Mouse (Mus musculus) NIH3T3 (cell line): ENCODE results near the gene St8sia2.
A peak's percentile ranks its signal among the peaks of the same experiment; 100 is the strongest.

Source experiments
- DNase-seq: peaks from one replicate; pipeline ENCODE4 v3.0.0-alpha.2; 2012; ENCODE audit warnings: low read depth

Gene St8sia2

GRCm38 (mm10) chr7:74013601-74014175 is at the start of gene St8sia2:
St8sia2 (minus strand) TSS chr7:74013690.
- no peak for DNase-seq

DNA sequence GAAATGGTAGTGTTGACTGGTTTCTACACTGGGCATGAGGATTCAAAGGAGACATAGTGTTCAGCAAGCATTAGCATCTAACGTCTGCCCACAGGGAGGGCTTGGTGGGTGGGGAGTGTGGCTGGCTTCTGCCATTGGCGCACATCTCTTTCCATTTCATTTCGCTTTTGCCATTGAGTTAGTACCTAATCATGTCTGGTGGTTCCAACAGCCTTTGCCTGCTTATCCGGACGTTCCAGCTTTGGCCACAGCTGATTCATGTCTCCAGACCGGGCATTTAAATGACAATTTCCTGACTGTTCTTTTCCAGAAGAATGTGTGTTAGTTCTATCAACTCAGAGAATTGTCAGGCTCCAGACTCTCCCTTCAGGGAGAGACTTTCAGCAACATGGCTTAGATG is 47.6 kb upstream of the St8sia2 start:
- no peak for DNase-seq

- peak; percentile 12 for DNase-seq
Measured at GRCm38 (mm10) chr7:74060306-74060946, 46.9 kb upstream of the St8sia2 start.

GRCm38 (mm10) chr7:74059684-74060083 is 46.2 kb upstream of the St8sia2 start:
- no peak for DNase-seq

DNA sequence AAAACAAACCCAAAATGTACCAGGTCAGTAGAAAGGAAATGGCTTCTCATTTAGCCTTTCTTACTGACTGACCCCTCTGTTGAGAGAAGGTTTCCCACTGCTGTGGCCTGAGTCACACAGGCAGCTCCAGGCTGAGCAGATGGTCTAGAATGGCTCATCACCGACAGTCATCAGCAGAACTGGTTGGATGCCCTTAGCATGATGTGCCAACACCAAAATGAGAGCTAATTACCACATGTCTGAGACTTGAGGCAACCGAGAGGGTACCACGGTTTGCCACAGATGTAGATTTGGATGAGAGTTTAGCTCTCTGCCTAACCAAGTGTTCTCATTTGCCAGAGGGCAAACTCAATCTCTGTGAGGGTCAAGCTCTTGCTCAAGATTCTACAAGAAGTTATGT is 42.3 kb upstream of the St8sia2 start:
- no peak for DNase-seq

- DNase-seq: no peak
Measured at GRCm38 (mm10) chr7:74047591-74047990, 34.1 kb upstream of the St8sia2 start.

GRCm38 (mm10) chr7:74045166-74045957 is 31.9 kb upstream of the St8sia2 start:
- DNase-seq: no peak

GRCm38 (mm10) chr7:74043562-74044138 is 30.2 kb upstream of the St8sia2 start:
- peak; percentile 5 for DNase-seq

DNA sequence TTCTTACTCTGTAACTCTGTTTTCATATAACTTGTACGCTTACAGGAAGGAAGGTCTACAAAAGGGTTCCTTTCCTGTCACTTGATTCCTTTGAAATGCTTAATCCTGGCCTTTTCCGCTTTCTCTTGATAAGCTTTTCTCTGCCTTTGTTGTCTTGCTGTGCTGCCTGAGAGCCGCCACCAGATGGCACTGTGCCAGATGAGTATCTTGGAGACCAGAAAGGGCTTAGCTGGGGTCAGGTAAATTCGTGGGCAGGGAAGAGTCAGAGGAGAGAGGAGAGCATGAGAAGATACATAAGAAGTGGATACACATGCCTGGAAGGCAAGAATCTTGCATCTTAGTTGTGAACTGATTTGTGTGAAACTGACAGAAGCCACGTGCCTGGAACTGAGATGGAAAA is 11.5 kb upstream of the St8sia2 start:
- DNase-seq: peak; percentile 62

DNA sequence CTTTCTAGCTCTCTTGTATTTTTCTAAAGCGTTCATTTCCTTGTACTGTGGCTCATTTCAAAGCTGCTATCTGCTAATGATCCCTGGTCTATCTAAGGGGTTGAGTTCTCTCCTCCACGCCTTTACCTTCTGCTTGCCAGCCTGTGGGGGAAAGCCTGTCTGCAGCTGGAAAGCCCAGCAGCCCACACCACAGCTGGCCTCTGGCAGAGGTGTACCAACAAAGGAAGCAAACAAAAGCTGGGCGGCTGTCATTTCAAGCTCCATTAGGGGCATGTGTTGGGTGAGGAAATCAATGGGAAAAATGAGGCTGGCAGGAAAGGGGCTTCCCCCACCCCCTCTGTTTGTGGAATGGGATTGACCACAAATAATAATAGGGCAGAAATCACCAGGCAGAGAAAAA is 10.7 kb upstream of the St8sia2 start:
- DNase-seq: no peak

- DNase-seq: no peak
Measured at GRCm38 (mm10) chr7:74022571-74022970, 9.1 kb upstream of the St8sia2 start.

- no peak for DNase-seq
Measured at GRCm38 (mm10) chr7:74021771-74022170, 8.3 kb upstream of the St8sia2 start.

DNA sequence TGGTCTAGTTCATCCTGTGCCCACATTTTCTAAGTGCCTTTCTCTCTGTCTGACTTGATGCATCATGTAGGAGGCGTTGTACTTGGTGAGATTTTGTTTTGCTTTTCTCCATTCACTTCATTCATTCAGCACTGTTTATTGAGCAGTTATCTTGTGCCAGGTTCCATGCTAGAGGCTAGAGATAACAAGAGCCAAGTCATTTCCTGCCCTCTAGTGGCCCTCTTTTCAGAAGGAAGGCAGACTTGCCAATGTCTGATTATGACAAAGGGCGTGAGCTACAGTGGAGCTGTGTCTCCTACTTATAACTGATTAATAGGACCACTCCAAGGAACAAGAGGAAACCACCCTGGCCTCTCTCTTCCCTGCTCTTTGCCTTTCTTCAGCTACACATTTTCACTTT is 3.1 kb upstream of the St8sia2 start:
- no peak for DNase-seq

DNA sequence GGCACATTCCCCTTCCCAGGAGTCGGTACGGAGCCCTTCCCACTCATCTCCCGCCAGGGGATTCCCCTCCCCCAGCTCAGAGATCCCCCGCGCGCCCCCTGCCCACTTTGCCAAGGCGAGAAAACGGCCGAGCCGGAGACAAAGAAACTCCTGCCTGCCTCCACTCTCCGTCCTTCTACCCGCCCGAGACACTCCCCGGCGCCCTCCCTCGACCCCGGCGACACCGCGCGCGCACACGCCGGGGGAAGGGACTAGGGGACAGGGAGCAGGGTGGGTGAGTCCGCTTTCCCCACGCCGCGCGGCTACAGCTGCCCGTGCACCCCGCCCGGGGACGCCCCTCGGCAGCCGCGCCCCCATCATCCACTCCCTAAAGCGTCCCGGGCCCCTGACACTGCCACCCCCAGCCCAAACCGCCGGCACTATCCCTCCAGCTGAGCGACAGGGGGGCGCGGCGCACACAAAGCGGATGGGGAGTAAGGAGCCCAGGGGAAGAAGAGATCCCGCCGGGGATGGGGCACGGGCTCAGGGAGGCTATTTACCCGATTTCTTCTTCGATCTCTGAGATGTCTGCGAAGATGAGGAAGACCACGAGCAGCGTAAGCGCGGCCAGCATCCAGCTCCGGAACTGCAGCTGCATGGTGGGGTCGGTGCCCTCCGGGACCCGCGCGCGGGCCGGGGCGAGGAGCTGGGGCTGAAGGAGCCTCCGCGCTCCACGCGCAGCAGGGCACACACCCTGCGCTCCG is 461 bp downstream of the St8sia2 start:
- DNase-seq: no peak

DNA sequence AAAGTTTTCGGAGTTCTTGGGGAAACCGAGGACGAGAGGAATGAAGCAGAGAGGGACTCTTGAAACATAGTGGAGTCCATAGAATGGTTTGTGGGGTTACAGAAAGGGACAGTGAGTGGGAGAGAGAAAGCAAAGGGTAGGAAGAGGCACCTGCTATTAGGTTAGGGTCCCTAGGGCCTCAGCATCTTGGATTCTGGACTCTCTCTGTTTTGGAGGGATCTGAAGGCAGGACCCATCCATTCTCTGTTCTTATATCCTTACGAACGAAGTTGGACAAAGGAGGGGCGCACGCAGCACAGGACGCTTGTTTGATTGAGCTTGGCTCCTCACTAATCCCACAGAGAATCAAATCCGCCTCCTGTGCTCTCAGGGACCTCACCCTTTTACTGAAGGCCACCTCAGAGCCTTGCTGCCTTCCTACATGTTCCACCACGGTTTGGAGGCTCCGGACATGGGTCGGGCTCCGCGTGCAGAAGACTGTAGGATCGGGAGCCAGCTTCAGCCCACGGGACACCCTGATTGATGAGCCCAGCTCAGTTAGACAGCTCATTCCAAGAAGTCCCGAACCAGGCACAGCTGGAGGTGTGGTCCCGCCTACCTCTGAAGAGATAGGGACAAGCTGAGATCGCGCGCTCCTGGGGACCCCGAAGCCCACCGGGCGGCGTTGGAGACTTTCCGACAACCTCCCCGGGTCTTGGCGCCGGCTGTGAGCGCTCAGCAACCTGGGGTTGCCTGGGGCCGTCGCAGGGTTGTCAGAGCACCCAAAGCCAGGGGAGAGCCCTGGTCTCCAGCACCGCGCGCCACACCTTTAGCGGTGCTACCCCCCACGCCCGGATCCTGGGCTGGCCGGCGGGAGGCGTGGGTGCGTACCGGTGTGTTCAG is 1.3 kb downstream of the St8sia2 start:
- DNase-seq: no peak

DNA sequence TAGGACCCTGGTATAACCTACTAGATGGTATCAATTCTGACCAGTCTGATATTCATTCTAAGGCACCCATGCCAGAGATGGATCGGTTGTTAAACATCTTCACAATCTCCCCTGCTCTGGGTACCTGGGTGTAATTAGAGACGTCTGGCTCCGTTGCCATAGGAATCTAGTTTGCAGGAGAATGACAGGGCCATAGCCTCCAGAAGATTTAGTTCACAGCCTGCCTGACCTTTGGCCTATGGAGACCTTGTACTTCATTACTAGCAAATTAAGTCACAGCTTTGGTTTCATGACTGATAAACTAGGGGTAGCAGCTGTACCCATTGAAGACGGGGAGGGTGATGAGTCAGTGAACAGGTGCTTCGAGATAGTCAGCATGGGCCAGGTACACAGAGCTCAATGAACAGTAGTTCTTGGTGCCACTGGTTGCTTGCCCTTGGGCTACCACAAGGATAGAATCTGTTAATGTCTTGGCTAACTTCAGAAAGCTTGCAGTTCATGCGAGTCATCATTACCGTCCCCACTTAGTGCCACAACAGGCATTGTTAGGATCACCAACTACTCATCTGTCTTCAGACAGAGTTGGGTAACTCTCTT is 4.4 kb downstream of the St8sia2 start:
- DNase-seq: no peak

DNA sequence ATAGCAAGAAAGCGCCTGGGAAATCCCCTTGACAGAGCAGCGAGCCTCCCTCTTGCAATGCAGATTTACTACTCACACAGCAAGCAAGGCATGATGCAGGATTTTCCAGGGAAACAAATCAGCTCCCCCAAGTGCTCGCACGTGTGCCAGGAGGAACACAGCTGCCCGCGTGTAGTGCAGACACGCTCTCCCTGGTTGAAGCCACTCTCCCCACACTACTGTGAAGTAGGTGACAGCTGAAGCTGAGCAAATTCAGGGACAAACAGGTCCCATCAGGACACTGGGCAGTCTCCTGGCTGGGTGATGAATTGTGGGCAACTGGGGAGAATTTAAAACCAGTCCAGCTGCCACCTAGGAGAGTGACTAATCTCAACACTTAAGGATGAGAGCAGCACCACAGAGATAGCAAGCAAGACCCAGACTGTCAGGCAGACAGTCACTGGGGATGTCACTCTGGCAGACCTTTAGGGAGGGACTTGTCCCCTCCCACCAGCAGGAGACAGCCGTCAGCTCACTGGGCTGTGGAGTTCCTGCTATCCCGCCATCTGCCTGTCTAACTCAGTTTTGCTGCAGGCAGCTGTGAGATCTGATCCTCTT is 6.6 kb downstream of the St8sia2 start:
- DNase-seq: no peak

DNA sequence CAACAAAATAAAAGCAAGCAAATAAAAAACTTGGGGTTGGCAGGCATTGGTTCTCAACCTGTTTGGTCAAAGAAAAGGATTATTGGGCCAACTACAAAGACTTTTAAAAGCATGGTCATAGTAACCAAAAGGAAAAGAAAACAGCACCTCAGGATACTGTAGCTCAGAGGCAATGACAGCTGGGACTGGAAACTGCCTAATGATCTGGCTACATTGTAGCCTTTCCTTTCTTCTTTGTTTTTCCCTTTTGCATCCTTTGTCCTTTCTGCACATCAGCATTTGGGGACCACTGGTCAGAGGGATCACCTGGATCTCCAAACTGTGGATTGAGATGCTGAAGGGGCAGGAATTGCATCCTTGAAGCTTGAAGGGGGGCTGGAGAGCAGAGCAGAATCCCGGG is 7.1 kb downstream of the St8sia2 start:
- no peak for DNase-seq

DNA sequence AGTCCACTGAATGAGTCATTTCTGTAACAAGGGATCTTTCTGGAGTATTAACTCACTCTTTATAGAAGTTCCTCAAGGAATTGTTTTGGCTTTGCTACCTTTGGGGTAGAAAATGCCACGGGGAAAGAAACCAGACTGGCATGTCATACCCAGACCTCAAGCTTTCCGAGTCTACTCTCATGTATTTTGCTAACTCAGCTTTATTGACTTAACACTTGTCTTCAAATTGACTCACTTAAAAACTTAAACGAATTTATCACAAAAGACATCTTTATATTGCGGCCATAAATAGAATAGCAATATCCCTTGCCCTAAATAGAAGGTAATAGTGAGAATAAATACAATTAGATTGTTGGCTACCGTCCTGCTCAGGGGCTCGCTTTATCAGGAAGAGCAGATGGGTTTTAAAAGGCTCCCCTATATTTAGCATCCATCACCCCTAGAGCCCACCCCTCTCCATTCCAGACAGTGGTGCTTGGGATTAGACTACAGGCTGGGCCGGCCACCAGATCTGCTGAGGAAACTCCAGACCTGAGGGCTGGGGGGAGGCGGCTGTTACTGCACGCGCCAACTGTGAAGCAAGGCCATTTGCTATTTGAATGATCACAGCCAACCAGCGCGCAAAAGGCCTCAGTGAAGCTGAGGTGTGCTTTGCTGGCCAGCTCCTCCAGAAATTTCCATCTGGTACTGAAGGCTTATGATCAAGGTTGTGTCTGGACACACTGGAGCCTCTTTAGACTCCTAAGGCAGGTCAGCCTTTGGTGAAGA is 12.6 kb downstream of the St8sia2 start:
- DNase-seq: no peak

DNA sequence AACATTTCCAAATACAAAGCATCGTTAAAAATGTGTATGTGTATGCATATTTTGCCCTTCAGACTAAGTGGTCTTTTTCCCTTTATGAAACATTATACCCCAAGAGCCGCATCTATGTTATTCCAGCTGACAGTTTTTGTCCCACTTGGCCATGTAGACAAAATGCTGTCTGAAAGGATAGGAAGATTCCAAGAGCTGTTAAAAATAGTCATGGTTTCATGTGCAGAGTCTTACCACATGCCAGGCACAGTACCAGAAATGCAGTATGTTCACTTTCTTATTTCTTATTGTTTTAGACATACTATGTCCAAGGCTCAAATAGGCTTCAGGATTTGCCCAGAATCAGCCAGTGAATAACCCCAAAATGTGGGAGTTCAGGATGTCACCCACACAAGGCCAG is 24.1 kb downstream of the St8sia2 start:
- no peak for DNase-seq
